Mouse (Mus musculus) Patski (cell line): Measurements from ENCODE around the gene Cd22. TPM values are rescaled to one million over a fixed set of nuclear protein-coding genes. Genes with fewer than 3 reads are reported as not detected.
"Not testable (repeated sequence)": the region's sequence is repeated elsewhere in the genome, so short reads cannot be mapped to it uniquely, and the experiment has no call there.

ENCODE experiments used
- ATAC-seq: fragments of 100-300 bp; one replicate; pipeline ENCODE4 v1.8.0; 2021
- CTCF ChIA-PET: fragments of 350-600 bp; sonication (Branson Sonifier 250); formaldehyde crosslinking; loops from one replicate; lab custom pipeline; 2022; ENCODE audit warnings: inconsistent platforms; lab: Charles Lee
- POLR2A ChIA-PET: fragments of 350-600 bp; sonication (Branson Sonifier 250); formaldehyde crosslinking; loops from one replicate; lab custom pipeline; 2022; ENCODE audit warnings: antibody characterized with exemption, inconsistent platforms; lab: Charles Lee
- DNase-seq: peaks from one replicate; pipeline ENCODE4 v3.0.0-alpha.2; 2011; ENCODE audit warnings: low read depth, low spot score
- H3K27me3 ChIP-seq: fragments of 371-371 bp; one replicate; pipeline ENCODE4 v1.5.1; 2021
- CTCF ChIP-seq: fragments of 100-300 bp; IDR thresholded peaks from one replicate; pipeline ENCODE4 v1.5.1; 2021
- in situ Hi-C: fragments of 300-500 bp; cut with MboI; formaldehyde crosslinking; loops from 3 replicates; pipeline ENCODE4 v1.11.1; 2018; ENCODE audit warnings: low pct_unique_long_range_greater_than_20kb, mixed read lengths
- polyA plus RNA-seq: library from polyadenylated mRNA; unstranded; gene quantifications from one replicate; pipeline ENCODE4 v1.2.3, GENCODE M21; 2021

Cd22 gene
- polyA plus RNA-seq, 1 experiment from 2014 or later, result not detected

- in situ Hi-C loops, result no loop called here
- ATAC-seq, result no peak
- TF ChIP-seq CTCF, result no peak
- POLR2A ChIA-PET, result no interaction called here
- CTCF ChIA-PET, result no interaction called here
- H3K27me3 ChIP-seq, result peaks cover 21% of the 10 kb centered on the region
- DNase-seq, result no peak
Measured at GRCm38 (mm10) chr7:30846505-30847053, 33.6 kb downstream of the Cd22 start.

DNA sequence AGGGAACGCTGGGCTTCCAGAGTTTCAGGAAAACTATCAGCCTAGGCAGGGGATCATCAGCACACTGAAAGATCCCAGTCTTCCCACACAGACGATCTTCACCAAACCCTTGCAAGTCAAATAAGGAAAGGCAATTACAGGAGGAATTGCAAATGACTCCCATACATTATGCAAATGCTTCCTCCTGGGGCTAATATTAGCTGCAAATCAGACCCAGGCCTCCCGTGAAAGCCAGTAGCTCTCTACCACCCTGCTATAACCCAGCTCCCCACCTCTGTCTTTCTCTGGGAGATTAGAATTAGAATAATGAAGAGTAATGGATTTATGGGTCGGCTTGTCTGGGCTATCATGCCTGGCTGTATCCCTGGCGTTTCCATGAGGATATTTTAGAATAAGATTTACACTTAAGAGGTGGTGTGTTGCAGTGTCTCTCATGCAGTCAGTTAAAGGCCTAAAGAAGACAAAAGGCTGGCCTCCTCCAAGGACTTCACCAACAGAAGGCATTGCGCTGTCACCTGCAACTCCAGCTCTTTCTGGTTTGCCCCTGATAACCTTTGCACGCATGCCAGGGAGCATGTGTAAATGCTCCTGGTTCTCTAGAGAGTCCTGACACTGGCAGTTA, 35.4 kb downstream of the Cd22 start:
- ATAC-seq (no peak), DNase-seq (no peak)
- no peak for TF ChIP-seq CTCF
- ChIA-PET POLR2A (no interaction called here), CTCF (interaction anchor here (1.5 kb wide), 1 partner anchor 111 kb away, joined by 3 read pairs; no protein-coding TSS in a partner anchor)
- H3K27me3 ChIP-seq, result peaks cover 13% of the 10 kb centered on the region
- in situ Hi-C loops, result no loop called here

DNA sequence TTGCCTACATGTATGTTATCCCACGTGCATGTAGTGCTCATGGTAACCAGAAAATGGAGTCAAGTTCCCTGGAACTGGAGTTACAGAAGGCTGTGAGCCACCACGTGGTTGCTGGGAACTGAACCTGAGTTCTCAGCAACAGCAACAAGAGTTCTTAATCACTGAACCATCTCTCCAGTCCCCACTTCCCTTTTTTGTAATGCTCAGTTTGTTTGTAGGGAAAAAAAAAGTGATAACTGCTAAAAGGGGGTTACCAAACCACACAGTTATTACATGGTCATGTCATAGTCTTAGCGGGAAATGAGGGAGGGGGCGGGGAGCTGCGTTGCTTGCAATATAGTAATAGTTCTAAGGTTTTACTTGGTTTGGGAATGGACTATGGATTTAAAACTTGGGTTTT, 38.0 kb downstream of the Cd22 start:
- in situ Hi-C loops, result no loop called here
- ChIA-PET POLR2A (no interaction called here), CTCF (no interaction called here)
- no peak for TF ChIP-seq CTCF
- no peak for ATAC-seq
- DNase-seq, result no peak
- H3K27me3 ChIP-seq, result peaks cover 8% of the 10 kb centered on the region

DNA sequence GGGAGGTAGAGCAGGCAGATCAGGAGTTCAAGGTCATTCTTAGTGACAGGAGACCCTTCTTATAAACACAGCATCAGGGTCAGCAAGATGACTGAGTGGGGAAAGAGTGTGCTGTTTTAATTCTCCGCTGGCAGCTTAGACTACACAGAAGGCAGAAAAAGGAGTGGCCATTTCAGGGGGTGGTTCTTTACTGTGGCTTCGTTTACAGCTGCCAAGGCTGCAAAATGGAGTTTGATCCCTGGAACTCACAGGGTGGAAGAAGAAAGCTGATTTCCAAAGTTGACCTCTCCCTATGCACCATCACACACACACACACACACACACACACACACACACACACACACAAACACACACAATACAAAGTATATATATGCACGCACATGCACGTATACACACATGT, 38.8 kb downstream of the Cd22 start:
- ATAC-seq, result no peak
- peaks cover 8% of the 10 kb centered on the region for H3K27me3 ChIP-seq
- DNase-seq, result no peak
- ChIA-PET POLR2A (interaction anchor here (0.6 kb wide), 1 partner anchor 246 kb away, joined by 4 read pairs; no protein-coding TSS in a partner anchor), CTCF (no interaction called here)
- in situ Hi-C loops, result no loop called here
- TF ChIP-seq CTCF, result no peak

DNA sequence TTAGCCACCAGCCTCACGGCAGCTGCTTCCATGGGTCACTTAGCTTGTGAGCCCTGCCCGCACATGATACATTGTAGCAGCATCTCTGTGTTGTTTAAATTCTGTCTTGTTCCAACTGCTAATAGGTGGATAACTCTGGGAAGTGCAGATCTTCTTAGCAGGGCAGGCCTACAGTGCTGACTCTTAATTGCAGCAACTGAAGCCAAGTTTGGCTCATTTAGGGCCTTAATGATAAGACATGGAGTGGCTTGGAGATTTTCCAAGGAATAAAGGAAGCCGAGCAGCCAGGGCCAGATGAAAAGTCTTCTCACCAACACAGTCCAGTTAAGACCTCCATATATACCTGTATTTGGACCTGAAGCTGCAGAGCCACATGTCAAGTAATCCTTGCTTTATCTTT, 39.8 kb downstream of the Cd22 start:
- ChIA-PET CTCF (no interaction called here), POLR2A (no interaction called here)
- TF ChIP-seq CTCF, result no peak
- DNase-seq (no peak), ATAC-seq (no peak)
- H3K27me3 ChIP-seq, result peaks cover 8% of the 10 kb centered on the region
- in situ Hi-C loops, result no loop called here

DNA sequence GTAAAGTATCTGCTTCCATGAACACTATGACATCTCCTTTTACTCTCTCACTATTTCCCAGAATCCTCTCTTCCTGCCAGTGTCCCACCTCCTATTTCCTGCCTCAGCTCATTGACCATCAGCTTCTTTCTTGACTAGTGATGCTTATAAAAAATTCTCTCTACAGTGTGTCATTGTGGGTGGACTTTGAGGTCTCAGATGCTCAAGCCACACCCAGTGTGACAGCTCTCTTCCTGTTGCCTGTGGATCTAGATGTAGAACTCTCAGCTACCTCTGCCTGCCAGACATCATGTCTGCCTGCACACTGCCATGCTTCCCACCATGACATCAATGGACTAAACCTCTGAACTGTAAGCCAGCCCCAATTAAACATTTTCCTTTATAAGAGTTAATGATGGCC, 42.9 kb downstream of the Cd22 start:
- CTCF ChIA-PET, result no interaction called here
- DNase-seq (no peak), ATAC-seq (no peak)
- in situ Hi-C loops, result no loop called here
- no peak for TF ChIP-seq CTCF
- peaks cover 8% of the 10 kb centered on the region for H3K27me3 ChIP-seq
- POLR2A ChIA-PET, result interaction anchor here (0.6 kb wide), 1 partner anchor 648 kb away, joined by 8 read pairs; no protein-coding TSS in a partner anchor

DNA sequence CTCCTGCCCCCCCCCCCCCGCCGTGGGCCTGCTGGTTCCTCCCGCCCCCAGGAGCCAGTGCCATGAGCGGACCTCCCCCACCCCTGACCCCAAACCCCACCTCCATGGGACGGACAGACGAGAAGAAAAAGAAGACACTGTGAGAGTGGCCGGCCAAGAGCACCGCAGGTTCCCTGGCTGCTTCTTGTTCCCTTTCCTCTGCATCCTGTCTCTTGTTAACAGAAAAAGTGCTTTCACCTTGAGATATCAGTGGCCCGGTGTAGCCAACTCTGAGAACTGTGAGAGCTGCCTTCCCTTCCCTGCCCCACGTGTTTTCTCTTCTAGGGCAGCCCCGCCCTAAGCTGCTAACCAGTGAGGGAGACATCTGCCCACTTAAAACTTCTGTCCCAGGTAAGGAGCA, 47.5 kb downstream of the Cd22 start:
- DNase-seq, in situ Hi-C loops, ATAC-seq: not testable (repeated sequence)

GRCm38 (mm10) chr7:30832261-30832660, 47.9 kb downstream of the Cd22 start:
- DNase-seq (no peak), ATAC-seq (no peak)
- ChIA-PET CTCF (no interaction called here), POLR2A (no interaction called here)
- H3K27me3 ChIP-seq, result no peaks in the 10 kb centered on the region
- in situ Hi-C loops, result no loop called here
- TF ChIP-seq CTCF, result no peak

More for the DNA sequence above, 47.5 kb downstream of the Cd22 start:
- H3K27me3 ChIP-seq, CTCF ChIA-PET, POLR2A ChIA-PET: not testable (repeated sequence)

DNA sequence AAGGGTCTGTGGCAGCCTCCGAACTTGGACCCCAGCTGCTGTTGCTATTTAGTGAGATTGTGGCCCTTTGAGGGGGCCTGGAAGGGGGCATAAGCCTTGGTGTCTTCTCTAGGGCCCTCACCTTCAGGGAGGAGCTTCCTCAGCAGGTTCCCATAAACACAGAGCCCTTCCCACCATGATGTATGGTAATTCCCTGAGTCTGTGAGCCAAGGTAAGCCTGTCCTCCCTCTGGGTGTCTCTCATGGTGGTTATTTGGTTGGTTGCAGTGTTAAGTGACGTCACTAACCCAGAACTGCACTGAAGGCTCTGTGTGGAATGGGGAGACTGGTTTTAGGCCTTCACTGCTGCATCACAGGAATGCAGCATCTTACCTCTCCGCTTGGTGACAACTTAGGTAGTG, 50.7 kb downstream of the Cd22 start:
- ChIA-PET CTCF (no interaction called here), POLR2A (no interaction called here)
- in situ Hi-C loops, result no loop called here
- DNase-seq, result no peak
- no peaks in the 10 kb centered on the region for H3K27me3 ChIP-seq
- no peak for TF ChIP-seq CTCF
- ATAC-seq, result no peak

DNA sequence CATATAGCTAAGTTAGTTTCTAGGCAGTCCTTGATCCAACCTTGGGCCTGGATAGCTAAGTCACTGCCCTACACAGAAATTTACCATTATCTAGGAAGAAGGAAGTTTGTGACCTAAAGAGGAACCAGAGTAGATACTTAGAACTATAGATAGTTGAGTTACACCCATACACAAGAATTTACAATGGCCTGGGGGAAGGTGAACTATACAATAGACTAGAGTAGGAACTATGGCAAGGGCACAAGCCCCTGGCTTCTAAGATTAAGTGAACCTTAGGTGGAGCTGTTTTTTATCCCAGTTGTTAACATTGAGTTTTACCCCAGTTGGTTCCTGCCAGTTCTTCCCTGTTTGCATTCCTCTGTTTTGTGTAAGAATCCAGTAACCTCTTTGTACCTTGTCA, 51.3 kb downstream of the Cd22 start:
- ATAC-seq, CTCF ChIA-PET, in situ Hi-C loops, POLR2A ChIA-PET, H3K27me3 ChIP-seq, DNase-seq: not testable (repeated sequence)

- in situ Hi-C loops, result no loop called here
- CTCF ChIA-PET, result no interaction called here
- POLR2A ChIA-PET, result no interaction called here
- no peak for TF ChIP-seq CTCF
- H3K27me3 ChIP-seq, result no peaks in the 10 kb centered on the region
- DNase-seq (no peak), ATAC-seq (no peak)
Measured at GRCm38 (mm10) chr7:30826660-30827059, 53.5 kb downstream of the Cd22 start.
